Mouse (Mus musculus) cortical plate, adult 2 months (tissue): Measurements from ENCODE around the gene Pramef20.

Source experiments
- CTCF ChIP-seq: fragments of 200-500 bp; IDR thresholded peaks from 2 replicates; pipeline ENCODE4 v1.5.1; 2011; ENCODE audit warnings: mild to moderate bottlenecking, control low read depth, low read length; ENCODE audit not compliant: insufficient read depth; ENCODE audit errors: extremely low read depth
- POLR2A ChIP-seq: fragments of 200-500 bp; IDR thresholded peaks from 2 replicates; pipeline ENCODE4 v1.6.1; 2011; ENCODE audit warnings: mild to moderate bottlenecking, low read length, control low read depth; ENCODE audit not compliant: insufficient read depth; ENCODE audit errors: extremely low read depth

DNA sequence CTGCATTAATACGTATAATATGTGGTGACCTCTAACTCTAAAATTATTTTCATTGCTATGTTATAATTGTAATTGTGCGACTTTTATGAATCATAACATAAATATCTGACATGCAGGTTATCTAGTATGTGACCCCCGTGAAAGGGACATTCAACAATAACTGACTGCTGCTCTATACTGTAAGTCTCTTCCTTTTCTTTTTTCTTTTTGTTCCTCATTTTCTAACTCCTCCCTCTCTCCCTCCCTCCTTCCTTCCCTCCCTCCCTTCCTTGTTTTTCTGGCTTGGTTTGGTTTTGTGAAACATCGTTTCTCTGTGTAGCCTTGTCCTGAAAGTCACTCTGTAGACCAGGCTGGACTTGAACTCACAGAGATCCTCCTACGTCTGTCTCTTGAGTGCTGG lies 46.9 kb upstream of the Pramef20 start:
- TF ChIP-seq CTCF (no peak), POLR2A (no peak)
